Mouse (Mus musculus): ENCODE data around the gene 1110008L16Rik.
"Not testable (repeated sequence)": the region's sequence is repeated elsewhere in the genome, so short reads cannot be mapped to it uniquely, and the experiment has no call there.

Gene 1110008L16Rik

DNA sequence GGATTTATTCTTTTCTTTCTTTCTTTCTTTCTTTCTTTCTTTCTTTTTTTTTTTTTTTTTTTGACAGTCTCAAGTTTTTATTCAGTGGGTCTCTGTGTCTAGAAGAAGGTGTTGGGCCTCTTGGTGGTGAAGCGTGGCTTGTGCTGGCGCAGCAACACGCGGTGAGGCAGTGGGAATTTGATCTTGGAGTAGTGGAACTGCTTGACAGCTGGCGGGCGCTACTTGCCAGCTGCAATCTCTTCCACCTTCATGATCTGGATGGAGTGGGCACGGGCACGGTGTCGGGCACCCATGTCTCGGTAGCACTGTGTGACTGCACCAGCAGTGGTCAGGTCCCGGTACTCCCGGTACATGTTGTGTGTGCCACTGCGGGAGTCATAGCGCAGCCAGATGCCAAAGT lies 96.2 kb downstream of the 1110008L16Rik start:
- H3K27me3 ChIP-seq (ENCODE audit: control insufficient read depth, insufficient read depth, low read length, poor library complexity, severe bottlenecking); DNase-seq (ENCODE audit: low read depth, low spot score): not testable (repeated sequence)

DNA sequence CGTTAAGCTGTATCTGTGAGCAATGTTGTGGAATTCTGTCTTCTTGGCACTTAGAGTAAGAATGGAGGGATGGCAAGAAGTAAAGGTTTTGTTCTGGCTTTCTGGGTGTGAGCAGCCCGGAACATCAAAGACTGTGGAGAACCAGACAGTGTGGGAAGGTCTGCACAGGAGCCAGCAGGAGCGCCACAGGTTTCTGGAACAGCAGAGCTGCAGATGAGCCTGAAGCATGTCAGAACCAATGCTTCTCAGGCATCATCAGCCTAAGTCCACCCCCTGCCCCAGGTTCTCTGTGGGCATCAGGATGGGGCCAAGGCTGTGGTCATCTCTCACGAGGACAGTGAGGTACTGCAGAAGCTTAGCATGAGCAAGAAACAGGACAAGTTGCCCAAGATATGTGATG lies 97.2 kb downstream of the 1110008L16Rik start:
- H3K36me3 ChIP-seq (ENCODE audit: control insufficient read depth, insufficient read depth, low read length, poor library complexity, severe bottlenecking): no peaks in the 10 kb centered on the region
- H3K27me3 ChIP-seq (ENCODE audit: control insufficient read depth, insufficient read depth, low read length, poor library complexity, severe bottlenecking): no peaks in the 10 kb centered on the region
- DNase-seq (ENCODE audit: low read depth, low spot score): no peak

More for the DNA sequence above, 96.2 kb downstream of the 1110008L16Rik start:
- H3K36me3 ChIP-seq (ENCODE audit: control insufficient read depth, insufficient read depth, low read length, poor library complexity, severe bottlenecking): not testable (repeated sequence)

DNA sequence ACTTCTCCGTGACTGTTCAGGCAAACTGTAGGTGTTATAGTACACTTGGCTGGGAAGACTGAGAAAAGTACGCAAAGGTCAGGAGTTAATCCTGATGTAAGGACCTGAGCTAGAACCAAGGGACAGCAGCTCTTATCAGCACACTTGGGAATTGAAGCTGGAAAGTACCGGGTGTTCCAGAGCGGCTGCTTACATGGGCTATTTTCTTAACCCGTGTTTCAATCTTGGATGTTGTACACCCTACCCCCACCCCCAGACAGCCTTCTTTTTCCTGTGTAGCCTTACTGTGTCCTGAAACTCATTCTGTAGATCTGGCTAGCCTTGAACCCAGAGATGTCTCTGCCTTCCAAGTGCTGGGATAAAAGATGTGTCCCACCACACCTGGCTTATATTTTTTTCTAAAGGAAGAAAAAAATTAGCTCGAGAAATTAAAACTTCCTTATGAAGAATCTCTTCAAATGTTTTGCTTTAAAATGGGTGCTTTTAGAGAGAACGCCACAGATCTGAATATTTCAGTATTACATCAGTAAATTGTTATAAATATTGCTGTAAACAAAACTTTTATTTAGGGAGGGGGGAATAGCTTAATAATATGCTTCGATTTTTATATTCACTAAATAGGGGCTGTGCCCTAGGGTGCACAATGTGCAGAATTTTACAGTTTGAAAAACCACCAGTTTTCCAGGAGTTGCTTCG lies 98.3 kb downstream of the 1110008L16Rik start:
- no peaks in the 10 kb centered on the region for H3K27me3 ChIP-seq (ENCODE audit: control insufficient read depth, insufficient read depth, low read length, poor library complexity, severe bottlenecking)
- H3K36me3 ChIP-seq (ENCODE audit: control insufficient read depth, insufficient read depth, low read length, poor library complexity, severe bottlenecking): no peaks in the 10 kb centered on the region
- no peak for DNase-seq (ENCODE audit: low read depth, low spot score)

- Histone ChIP-seq H3K36me3 (ENCODE audit: control insufficient read depth, insufficient read depth, low read length, poor library complexity, severe bottlenecking) (no peaks in the 10 kb centered on the region), H3K27me3 (ENCODE audit: control insufficient read depth, insufficient read depth, low read length, poor library complexity, severe bottlenecking) (no peaks in the 10 kb centered on the region)
- peak; percentile 95 for DNase-seq (ENCODE audit: low read depth, low spot score)
These were observed 99.1 kb downstream of the 1110008L16Rik start for GRCm38 (mm10) chr12:55398240-55399127.

DNA sequence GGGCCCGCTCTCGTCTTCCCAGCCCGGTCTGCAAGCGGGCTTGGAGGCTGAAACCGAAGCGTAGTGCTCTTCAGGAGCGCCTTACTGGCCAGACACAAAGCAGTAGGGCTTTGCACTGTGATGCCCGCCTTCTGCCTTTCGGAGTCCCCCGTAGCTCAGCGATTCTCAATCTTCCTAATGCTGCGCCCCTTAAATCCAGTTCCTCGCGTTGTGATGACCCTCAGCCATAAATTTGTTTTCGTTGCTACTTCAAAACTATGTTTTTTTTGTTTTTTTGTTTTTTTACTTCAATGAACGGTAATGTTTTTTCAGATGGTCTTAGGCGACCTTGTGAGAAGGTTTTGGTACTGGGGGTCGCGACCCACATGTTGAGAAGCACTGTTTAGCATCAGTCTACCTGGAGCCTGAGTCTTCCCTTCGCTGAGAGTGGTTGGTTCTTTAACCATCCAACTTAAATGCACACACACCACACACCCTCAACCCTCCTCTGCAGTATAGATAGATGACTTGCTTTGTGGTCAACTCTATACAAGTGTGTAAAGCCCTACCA lies 99.8 kb downstream of the 1110008L16Rik start:
- Histone ChIP-seq H3K27me3 (ENCODE audit: control insufficient read depth, insufficient read depth, low read length, poor library complexity, severe bottlenecking) (no peaks in the 10 kb centered on the region), H3K36me3 (ENCODE audit: control insufficient read depth, insufficient read depth, low read length, poor library complexity, severe bottlenecking) (no peaks in the 10 kb centered on the region)
- no peak for DNase-seq (ENCODE audit: low read depth, low spot score)

DNA sequence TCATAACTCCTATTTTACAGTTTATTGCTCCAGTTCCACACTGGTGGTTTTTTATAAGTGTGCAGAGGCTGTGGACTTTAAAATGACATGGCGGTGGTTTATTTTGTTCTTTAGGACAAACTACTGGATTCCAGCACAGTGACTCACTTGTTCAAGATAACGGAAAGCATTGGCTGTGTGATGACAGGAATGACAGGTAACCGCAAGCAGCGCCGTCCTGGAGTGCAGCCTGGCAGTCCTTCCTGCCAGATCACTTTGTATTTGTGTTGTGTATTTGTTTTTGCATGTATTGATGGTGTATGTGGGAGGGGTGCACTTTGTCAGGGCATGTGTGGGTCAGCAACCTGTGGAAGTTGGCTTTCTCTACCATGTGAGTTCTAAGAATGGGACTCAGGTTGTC lies 108.5 kb downstream of the 1110008L16Rik start:
- no peaks in the 10 kb centered on the region for H3K27me3 ChIP-seq (ENCODE audit: control insufficient read depth, insufficient read depth, low read length, poor library complexity, severe bottlenecking)
- H3K36me3 ChIP-seq (ENCODE audit: control insufficient read depth, insufficient read depth, low read length, poor library complexity, severe bottlenecking): peaks cover 11% of the 10 kb centered on the region; the same call in 1 of the 2 replicates

DNA sequence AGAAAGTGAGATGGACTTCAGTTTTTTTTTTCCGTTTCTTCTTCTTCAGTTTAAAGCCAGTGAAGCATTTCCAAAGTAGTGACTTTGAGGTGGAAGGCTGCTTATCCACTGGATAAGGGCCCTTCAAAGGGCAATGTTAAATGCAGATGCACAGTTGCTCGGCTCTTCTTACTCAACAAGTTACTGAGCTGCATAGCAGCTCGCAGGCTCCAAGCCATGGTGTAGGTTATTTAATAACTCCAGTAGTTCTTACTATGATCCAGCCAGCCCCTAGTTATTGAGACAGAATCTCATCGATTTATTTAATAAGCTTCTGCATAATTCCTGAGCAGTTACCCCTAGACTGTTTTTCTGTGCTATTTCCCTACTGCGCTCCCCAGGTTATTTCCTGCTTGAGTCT lies 115.9 kb downstream of the 1110008L16Rik start:
- DNase-seq (ENCODE audit: low read depth, low spot score): no peak

More for the DNA sequence above, 108.5 kb downstream of the 1110008L16Rik start:
- DNase-seq (ENCODE audit: low read depth, low spot score): no peak

DNA sequence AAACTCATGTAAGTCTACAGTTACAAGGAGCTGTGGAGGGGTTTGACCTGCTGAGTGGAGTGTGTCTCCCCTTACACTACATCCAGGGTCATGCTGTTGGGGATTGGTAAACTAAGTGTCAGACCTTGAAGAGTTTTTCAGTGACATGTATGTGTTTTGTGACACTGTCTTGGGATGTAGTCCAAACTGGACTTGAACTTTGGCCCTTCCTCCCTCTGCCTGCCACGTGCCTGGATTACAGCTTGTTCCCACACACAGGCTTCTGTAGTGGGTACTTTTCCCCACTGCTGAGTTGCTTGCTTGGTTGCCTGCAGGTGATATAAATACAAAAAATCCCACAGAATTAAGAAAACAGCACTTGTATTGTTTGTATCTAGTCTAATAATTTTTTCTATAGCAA lies 116.4 kb downstream of the 1110008L16Rik start:
- Histone ChIP-seq H3K27me3 (ENCODE audit: control insufficient read depth, insufficient read depth, low read length, poor library complexity, severe bottlenecking) (no peaks in the 10 kb centered on the region), H3K36me3 (ENCODE audit: control insufficient read depth, insufficient read depth, low read length, poor library complexity, severe bottlenecking) (peaks cover 20% of the 10 kb centered on the region)
- DNase-seq (ENCODE audit: low read depth, low spot score): no peak

More for the DNA sequence above, 115.9 kb downstream of the 1110008L16Rik start:
- peaks cover 21% of the 10 kb centered on the region for H3K36me3 ChIP-seq (ENCODE audit: control insufficient read depth, insufficient read depth, low read length, poor library complexity, severe bottlenecking)
- H3K27me3 ChIP-seq (ENCODE audit: control insufficient read depth, insufficient read depth, low read length, poor library complexity, severe bottlenecking): no peaks in the 10 kb centered on the region

- DNase-seq (ENCODE audit: low read depth, low spot score): no peak
- peaks cover 9% of the 10 kb centered on the region for H3K36me3 ChIP-seq (ENCODE audit: control insufficient read depth, insufficient read depth, low read length, poor library complexity, severe bottlenecking)
- H3K27me3 ChIP-seq (ENCODE audit: control insufficient read depth, insufficient read depth, low read length, poor library complexity, severe bottlenecking): no peaks in the 10 kb centered on the region
These were observed 120.8 kb downstream of the 1110008L16Rik start for GRCm38 (mm10) chr12:55420220-55420619.

GRCm38 (mm10) chr12:55422057-55422456 lies 122.7 kb downstream of the 1110008L16Rik start:
- peak; percentile 58 for DNase-seq (ENCODE audit: low read depth, low spot score)
- no peaks in the 10 kb centered on the region for H3K27me3 ChIP-seq (ENCODE audit: control insufficient read depth, insufficient read depth, low read length, poor library complexity, severe bottlenecking)
- H3K36me3 ChIP-seq (ENCODE audit: control insufficient read depth, insufficient read depth, low read length, poor library complexity, severe bottlenecking): peaks cover 6% of the 10 kb centered on the region

GRCm38 (mm10) chr12:55426300-55426699 lies 126.9 kb downstream of the 1110008L16Rik start:
- Histone ChIP-seq H3K27me3 (ENCODE audit: control insufficient read depth, insufficient read depth, low read length, poor library complexity, severe bottlenecking) (no peaks in the 10 kb centered on the region), H3K36me3 (ENCODE audit: control insufficient read depth, insufficient read depth, low read length, poor library complexity, severe bottlenecking) (no peaks in the 10 kb centered on the region)
- DNase-seq (ENCODE audit: low read depth, low spot score): no peak

DNA sequence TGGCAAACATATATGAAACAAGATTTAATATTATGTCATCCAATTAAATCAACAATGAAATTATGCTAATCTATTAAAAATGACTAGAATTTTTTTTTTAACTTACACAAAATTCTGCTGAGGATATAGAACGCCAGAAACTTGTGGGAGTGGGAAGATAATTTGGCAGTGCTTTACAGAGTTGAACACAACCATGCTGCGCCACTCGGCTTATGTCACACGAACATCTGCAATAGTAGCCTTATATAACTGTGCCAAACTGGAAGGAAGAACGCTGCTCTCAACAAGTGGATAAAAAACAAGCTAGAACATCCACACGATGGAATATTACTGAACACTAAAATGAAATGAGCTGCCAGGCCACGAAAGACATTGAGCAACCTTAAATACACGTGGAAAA lies 129.8 kb downstream of the 1110008L16Rik start:
- H3K36me3 ChIP-seq (ENCODE audit: control insufficient read depth, insufficient read depth, low read length, poor library complexity, severe bottlenecking): no peaks in the 10 kb centered on the region
- DNase-seq (ENCODE audit: low read depth, low spot score): no peak
- no peaks in the 10 kb centered on the region for H3K27me3 ChIP-seq (ENCODE audit: control insufficient read depth, insufficient read depth, low read length, poor library complexity, severe bottlenecking)

GRCm38 (mm10) chr12:55429956-55430355 lies 130.6 kb downstream of the 1110008L16Rik start:
- no peaks in the 10 kb centered on the region for H3K36me3 ChIP-seq (ENCODE audit: control insufficient read depth, insufficient read depth, low read length, poor library complexity, severe bottlenecking)
- no peak for DNase-seq (ENCODE audit: low read depth, low spot score)
- H3K27me3 ChIP-seq (ENCODE audit: control insufficient read depth, insufficient read depth, low read length, poor library complexity, severe bottlenecking): no peaks in the 10 kb centered on the region

Data from splenic B cell, adult 2 months (primary cell).